Mouse (Mus musculus) bone marrow, adult 2 months (tissue): ENCODE results near the gene Nav1.

ENCODE experiments used
- CTCF ChIP-seq: fragments of 200-500 bp; IDR thresholded peaks from 2 replicates; pipeline ENCODE4 v1.5.1; 2011; ENCODE audit warnings: low read length, control low read depth; ENCODE audit not compliant: control insufficient read depth, insufficient read depth
- POLR2A ChIP-seq: fragments of 200-500 bp; IDR thresholded peaks from 2 replicates; pipeline ENCODE4 v1.6.1; 2011; ENCODE audit warnings: low read depth, mild to moderate bottlenecking, control low read depth, low read length, borderline replicate concordance; ENCODE audit not compliant: control insufficient read depth

DNA sequence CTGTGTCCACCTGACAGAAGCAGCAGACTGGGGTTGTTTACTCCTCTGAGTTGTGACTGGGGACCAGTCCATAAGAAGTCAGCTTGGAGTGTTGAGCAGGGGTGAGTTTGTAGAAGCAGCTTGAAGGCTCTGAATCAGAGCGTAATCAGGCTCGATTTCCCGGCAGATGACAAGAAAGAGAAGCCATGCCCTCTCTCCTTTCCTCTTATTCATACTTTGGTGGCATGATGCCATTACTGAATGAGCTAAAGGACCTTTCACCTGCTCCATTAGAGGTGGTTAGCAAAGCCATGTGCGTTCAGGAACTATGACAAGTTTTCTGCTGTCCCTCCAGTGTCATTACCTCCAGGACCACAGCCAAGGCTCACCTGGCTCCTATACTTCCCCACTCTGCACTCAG, 2.5 kb upstream of the Nav1 start:
- TF ChIP-seq POLR2A (no peak), CTCF (no peak)
